Mouse (Mus musculus) erythroblast, adult 5-6 weeks (primary cell): Measurements from ENCODE around the gene Pld4. TPM values are rescaled to one million over a fixed set of nuclear protein-coding genes. Genes with fewer than 3 reads are reported as not detected.
A peak's percentile ranks its signal among the peaks of the same experiment; 100 is the strongest.

Source experiments
- ATAC-seq: replicated peaks from 2 replicates; pipeline ENCODE4 v1.8.0; 2016; ENCODE audit warnings: moderate number of reproducible peaks, mild to moderate bottlenecking, moderate TSS enrichment, inconsistent platforms; ENCODE audit not compliant: poor library complexity, low FRiP score, severe bottlenecking
- total RNA-seq, 2 experiments: library from RNA; stranded (forward) in 1 of 2; stranded (reverse) in 1 of 2; fragments of 150-400 nt in 1 of 2; fragments of 200-764, 138-1000 nt in 1 of 2; gene quantifications; 2 replicates each; pipeline versions ENCODE4 v1.2.3 to v1.2.4; 2015 to 2017; ENCODE audit warnings: low replicate concordance in 2 of 2

The Pld4 gene
- total RNA-seq, 2 experiments from 2014 or later = 26.6 to 31.9 TPM

- no peak for ATAC-seq
These were observed 2.7 kb downstream of the Pld4 start for GRCm38 (mm10) chr12:112763176-112763575.

GRCm38 (mm10) chr12:112764141-112764540 lies 3.7 kb downstream of the Pld4 start:
- ATAC-seq = no peak

- ATAC-seq = no peak
These were observed 4.5 kb downstream of the Pld4 start for GRCm38 (mm10) chr12:112764991-112765390.

GRCm38 (mm10) chr12:112766586-112766985 lies 6.1 kb downstream of the Pld4 start:
- no peak for ATAC-seq

- no peak for ATAC-seq
These were observed 6.8 kb downstream of the Pld4 start for GRCm38 (mm10) chr12:112767036-112767890.

GRCm38 (mm10) chr12:112768166-112768565 lies 7.7 kb downstream of the Pld4 start:
- ATAC-seq = no peak

GRCm38 (mm10) chr12:112769031-112769430 lies 8.6 kb downstream of the Pld4 start:
- no peak for ATAC-seq

GRCm38 (mm10) chr12:112769751-112770150 lies 9.3 kb downstream of the Pld4 start:
- no peak for ATAC-seq

- no peak for ATAC-seq
These were observed 9.9 kb downstream of the Pld4 start for GRCm38 (mm10) chr12:112770396-112770795.

GRCm38 (mm10) chr12:112772306-112772705 lies 11.9 kb downstream of the Pld4 start:
- no peak for ATAC-seq

- ATAC-seq = no peak
These were observed 12.9 kb downstream of the Pld4 start for GRCm38 (mm10) chr12:112773366-112773765.

GRCm38 (mm10) chr12:112774026-112774425 lies 13.6 kb downstream of the Pld4 start:
- ATAC-seq = no peak

- no peak for ATAC-seq
These were observed 14.0 kb downstream of the Pld4 start for GRCm38 (mm10) chr12:112774481-112774880.

GRCm38 (mm10) chr12:112791026-112791425 lies 30.6 kb downstream of the Pld4 start:
- ATAC-seq = no peak

GRCm38 (mm10) chr12:112793601-112794355 lies 33.3 kb downstream of the Pld4 start:
- ATAC-seq = peak; percentile 43; the same call in 1 of the 2 replicates

- ATAC-seq = no peak
These were observed 33.9 kb downstream of the Pld4 start for GRCm38 (mm10) chr12:112794356-112794816.

GRCm38 (mm10) chr12:112794998-112795397 lies 34.5 kb downstream of the Pld4 start:
- ATAC-seq = no peak

- no peak for ATAC-seq
These were observed 35.1 kb downstream of the Pld4 start for GRCm38 (mm10) chr12:112795466-112796104.

GRCm38 (mm10) chr12:112796551-112797510 lies 36.4 kb downstream of the Pld4 start:
- ATAC-seq = no peak
